Mouse (Mus musculus): ENCODE results near the gene Sly. TPM values are rescaled to one million over a fixed set of nuclear protein-coding genes. Genes with fewer than 3 reads are reported as not detected.
"Not testable (repeated sequence)": the region's sequence is repeated elsewhere in the genome, so short reads cannot be mapped to it uniquely, and the experiment has no call there.

The Sly gene
- polyA plus RNA-seq (2012; rRNA removed) = not detected in 2 replicates

- not testable (repeated sequence) for H3K36me3 ChIP-seq (ENCODE audit: control insufficient read depth, insufficient read depth, low read length); H3K4me1 ChIP-seq (replicated peaks; ENCODE audit: control insufficient read depth, insufficient read depth, low read length); DNase-seq; H3K4me3 ChIP-seq (ENCODE audit: control insufficient read depth, insufficient read depth, low read length); H3K27ac ChIP-seq (ENCODE audit: control insufficient read depth, insufficient read depth, low read length); H3K27me3 ChIP-seq (ENCODE audit: control insufficient read depth, insufficient read depth, low read length)
- WGBS = no CpG with 5 or more reads among the region's 5 CpGs
Measured at GRCm38 (mm10) chrY:57186888-57187287, at the start of gene Sly. Sly (plus strand) TSS chrY:57187188.

Data from thymus, adult 2 months (tissue).